Mouse (Mus musculus) heart, embryonic 13.5 days (tissue): Measurements from ENCODE around the gene Rnf121. TPM values are rescaled to one million over a fixed set of nuclear protein-coding genes. Genes with fewer than 3 reads are reported as not detected.

ENCODE experiments used
- ATAC-seq: fragments of 200-750 bp; cut with Nextera tagmentation; 2 replicates; pipeline ENCODE4 v1.8.0; 2017; ENCODE audit warnings: moderate TSS enrichment; ENCODE audit not compliant: insufficient number of reproducible peaks, low FRiP score, low TSS enrichment; ENCODE audit errors: extremely low read depth
- H3K27ac ChIP-seq: fragments of 300-500 bp; sonication (generic); replicated peaks from 2 replicates; pipeline ENCODE4 v1.5.1; 2015; ENCODE audit warnings: moderate library complexity, mild to moderate bottlenecking, inconsistent platforms
- H3K27me3 ChIP-seq: fragments of 300-500 bp; sonication (generic); replicated peaks from 2 replicates; pipeline ENCODE4 v1.6.1; 2015; ENCODE audit warnings: mild to moderate bottlenecking, inconsistent platforms
- H3K36me3 ChIP-seq: fragments of 300-500 bp; sonication (generic); 2 replicates; pipeline ENCODE4 v1.6.1; 2015; ENCODE audit warnings: mild to moderate bottlenecking, inconsistent platforms
- H3K4me1 ChIP-seq: fragments of 300-500 bp; sonication (generic); 2 replicates; pipeline ENCODE4 v1.6.1; 2015; ENCODE audit warnings: inconsistent platforms
- H3K4me2 ChIP-seq: fragments of 300-500 bp; sonication (generic); 2 replicates; pipeline ENCODE4 v1.6.1; 2015; ENCODE audit warnings: inconsistent platforms, mild to moderate bottlenecking, moderate library complexity
- H3K4me3 ChIP-seq: fragments of 300-500 bp; sonication (generic); 2 replicates; pipeline ENCODE4 v1.5.1; 2015; ENCODE audit warnings: moderate library complexity, mild to moderate bottlenecking, inconsistent platforms
- H3K9ac ChIP-seq: fragments of 300-500 bp; sonication (generic); 2 replicates; pipeline ENCODE4 v1.6.1; 2015; ENCODE audit warnings: inconsistent platforms, mild to moderate bottlenecking, moderate library complexity
- H3K9me3 ChIP-seq: fragments of 300-500 bp; sonication (generic); 2 replicates; pipeline ENCODE4 v1.6.1; 2016; ENCODE audit warnings: inconsistent platforms
- WGBS: fragments of 180-500 bp; shearing (Covaris S2); methylation state at CpG from one replicate; pipeline ENCODE4 v1.1.7; 2015; ENCODE audit warnings: mixed read lengths; 5-methylcytosine and 5-hydroxymethylcytosine counted together
- polyA plus RNA-seq: library from polyadenylated mRNA; unstranded; fragments of >200 nt; fragmentation: Nextera tagmentation; extraction: Ambion mirVana; gene quantifications from 2 replicates; pipeline ENCODE4 v1.2.1, GENCODE M21; 2015

The Rnf121 gene
- polyA plus RNA-seq, 1 experiment from 2014 or later, result 17.0 TPM

DNA sequence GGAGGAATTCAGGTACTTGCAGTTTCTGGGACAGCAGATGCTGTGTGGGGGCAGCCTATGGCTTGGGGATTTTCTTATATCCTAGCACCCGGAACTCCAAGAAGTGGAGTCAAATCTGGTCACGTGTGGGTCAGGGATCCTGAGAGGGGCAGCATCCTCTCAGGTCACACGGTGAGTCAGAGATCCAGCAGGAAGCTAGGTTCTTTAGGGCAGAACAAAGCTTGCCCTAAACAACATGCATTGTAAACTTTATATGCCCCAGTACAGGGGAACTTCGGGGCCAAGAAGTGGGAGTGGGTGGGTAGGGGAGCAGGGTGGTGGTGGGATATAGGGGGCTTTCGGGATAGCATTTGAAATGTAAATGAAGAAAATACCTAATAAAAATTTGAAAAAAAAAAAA lies 35.6 kb upstream of the Rnf121 start:
- no peaks in the 10 kb centered on the region for H3K9me3 ChIP-seq
- no peak overlapping the region for H3K4me3 ChIP-seq
- 0 out of 2 replicates have a peak overlapping the region, but pooled peaks have one; percentile 75 for H3K9ac ChIP-seq
- no peak for ATAC-seq
- peaks cover 41% of the 10 kb centered on the region for H3K4me1 ChIP-seq
- H3K27me3 ChIP-seq, result 0 out of 2 replicates have a peak, but pooled peaks cover 7% of the 10 kb centered on the region
- H3K27ac ChIP-seq, result peak overlapping the region; percentile 39; the same call in 1 of the 2 replicates
- H3K4me2 ChIP-seq, result peak overlapping the region; percentile 77; the same call in 1 of the 2 replicates
- no peaks in the 10 kb centered on the region for H3K36me3 ChIP-seq
- WGBS, result 55% methylated on average over 5 of the region's 5 CpGs

DNA sequence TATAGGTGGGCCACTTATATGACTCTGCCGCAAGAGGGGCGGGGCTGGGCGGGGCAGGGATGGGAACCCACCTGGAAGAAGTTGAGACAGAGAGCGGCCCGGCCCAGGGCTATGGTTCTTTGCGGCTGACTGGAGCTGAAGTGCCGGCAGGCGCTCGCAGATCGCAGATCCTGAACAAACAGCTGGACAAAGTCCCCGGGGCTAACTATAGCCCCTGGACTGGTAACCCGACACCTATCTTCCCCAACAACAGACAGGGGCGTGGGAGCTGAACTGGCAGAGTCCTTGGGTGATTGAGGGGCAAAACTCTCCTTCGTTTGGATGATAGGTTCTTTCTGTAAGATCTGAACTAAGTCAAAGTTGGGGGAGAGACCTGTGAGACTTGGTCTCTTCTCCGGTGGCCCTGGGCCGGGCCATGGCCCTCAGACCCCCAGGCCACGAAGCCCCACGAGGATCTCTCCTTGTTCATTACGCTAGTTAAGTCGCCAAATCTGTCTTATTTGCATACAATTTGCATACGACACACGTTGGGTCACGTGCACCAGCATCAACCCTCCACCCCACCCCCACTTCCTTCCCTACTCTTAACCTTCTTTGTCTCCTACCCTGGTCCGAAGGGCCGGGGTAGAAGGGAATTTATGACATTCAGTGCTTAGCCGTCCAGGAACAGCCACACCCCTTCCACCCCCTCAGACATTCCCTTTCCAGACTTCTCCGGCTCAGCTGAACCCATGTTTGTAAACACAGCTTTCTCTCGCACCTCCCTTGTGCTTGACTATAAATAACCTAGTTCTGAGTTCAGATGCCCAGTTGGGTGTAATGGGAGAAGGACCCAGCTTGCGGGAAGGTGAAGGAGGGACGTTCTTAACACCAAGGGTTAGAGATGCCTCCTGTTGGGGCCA lies 34.7 kb upstream of the Rnf121 start:
- Histone ChIP-seq H3K4me1 (peaks cover 41% of the 10 kb centered on the region), H3K9ac (peak overlapping the region; percentile 75), H3K4me3 (peak overlapping the region; percentile 48), H3K4me2 (peak overlapping the region; percentile 77), H3K9me3 (no peaks in the 10 kb centered on the region), H3K36me3 (no peaks in the 10 kb centered on the region), H3K27ac (peak overlapping the region; percentile 39), H3K27me3 (0 out of 2 replicates have a peak, but pooled peaks cover 7% of the 10 kb centered on the region)
- no peak for ATAC-seq
- 8% methylated on average over 30 of the region's 30 CpGs for WGBS

DNA sequence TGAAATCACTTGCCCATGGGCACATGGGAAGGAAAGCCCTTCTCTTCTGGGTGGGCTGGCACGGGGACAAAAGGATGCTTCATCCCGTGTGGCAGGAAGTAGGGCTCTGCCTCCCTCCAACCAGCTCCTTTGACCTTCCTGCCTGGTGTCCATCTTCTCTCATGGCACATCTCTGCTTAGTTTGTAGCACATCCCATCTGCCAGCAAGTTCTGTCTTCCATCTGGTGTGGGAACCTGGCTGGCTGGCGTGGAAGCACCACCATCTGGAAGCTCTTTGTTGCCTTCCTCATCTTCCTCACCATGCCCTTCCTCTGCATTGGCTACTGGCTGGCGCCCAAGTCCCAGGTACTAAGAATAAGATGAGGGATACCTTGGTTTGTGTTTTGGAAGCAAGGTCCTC lies 22.1 kb upstream of the Rnf121 start:
- Histone ChIP-seq H3K9me3 (no peaks in the 10 kb centered on the region), H3K4me1 (no peaks in the 10 kb centered on the region), H3K36me3 (peaks cover 74% of the 10 kb centered on the region), H3K9ac (no peak overlapping the region), H3K4me3 (no peak overlapping the region), H3K27ac (no peak overlapping the region), H3K4me2 (no peak overlapping the region), H3K27me3 (no peaks in the 10 kb centered on the region)
- WGBS, result 81% methylated on average over 4 of the region's 4 CpGs
- ATAC-seq, result no peak

DNA sequence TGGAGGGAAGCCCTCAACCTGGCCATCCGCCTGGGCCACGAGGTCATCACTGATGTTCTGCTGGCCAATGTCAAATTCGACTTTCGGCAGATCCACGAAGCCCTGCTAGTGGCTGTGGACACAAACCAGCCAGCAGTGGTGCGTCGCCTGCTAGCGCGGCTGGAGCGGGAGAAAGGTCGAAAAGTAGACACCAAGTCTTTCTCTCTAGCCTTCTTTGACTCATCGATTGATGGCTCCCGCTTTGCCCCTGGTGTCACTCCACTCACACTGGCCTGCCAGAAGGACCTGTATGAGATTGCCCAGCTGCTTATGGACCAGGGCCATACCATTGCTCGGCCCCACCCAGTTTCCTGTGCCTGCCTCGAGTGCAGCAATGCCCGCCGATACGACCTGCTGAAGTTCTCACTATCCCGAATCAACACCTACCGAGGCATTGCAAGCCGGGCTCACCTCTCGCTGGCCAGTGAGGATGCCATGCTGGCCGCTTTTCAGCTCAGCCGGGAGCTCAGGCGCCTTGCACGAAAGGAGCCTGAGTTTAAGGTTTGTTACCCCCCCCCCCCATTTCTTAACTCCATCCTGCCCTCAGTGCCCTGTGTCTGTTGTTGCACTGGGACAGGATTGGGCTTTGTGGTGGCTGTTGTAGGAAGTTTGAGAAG lies 18.9 kb upstream of the Rnf121 start:
- Histone ChIP-seq H3K36me3 (peaks cover 89% of the 10 kb centered on the region), H3K4me3 (no peak overlapping the region), H3K9me3 (no peaks in the 10 kb centered on the region), H3K4me2 (no peak overlapping the region), H3K4me1 (no peaks in the 10 kb centered on the region), H3K9ac (no peak overlapping the region), H3K27me3 (no peaks in the 10 kb centered on the region), H3K27ac (no peak overlapping the region)
- 79% methylated on average over 26 of the region's 26 CpGs for WGBS
- ATAC-seq, result no peak

DNA sequence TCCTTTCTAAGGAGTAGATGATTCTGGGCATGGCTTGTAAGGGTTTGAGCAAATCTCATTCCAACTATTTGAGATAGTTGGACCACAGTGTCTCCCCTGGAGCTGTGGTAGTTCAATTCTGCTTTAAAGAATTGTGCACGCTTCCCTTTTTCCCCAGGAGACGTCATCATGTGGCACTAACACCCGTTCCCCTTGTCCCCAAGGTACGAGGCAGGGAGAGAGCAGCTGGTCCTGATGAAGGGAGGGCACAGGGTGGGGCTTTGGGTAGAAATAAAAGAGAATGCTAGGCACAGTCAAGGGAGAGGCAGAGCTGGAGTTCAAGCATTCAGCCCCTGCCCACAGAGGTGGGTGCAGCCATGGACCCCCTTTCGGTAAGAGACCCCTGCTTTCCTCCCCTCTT lies 17.5 kb upstream of the Rnf121 start, which contains the start of gene Trpc2:
TSS of gene Trpc2 (plus strand) at position 301 of the 400 bp plus-strand sequence.
- no peaks in the 10 kb centered on the region for H3K27me3 ChIP-seq
- ATAC-seq, result no peak
- no peak within 1 kb of the TSS for H3K4me3 ChIP-seq
- 0 out of 2 replicates have a peak within 1 kb of the TSS, but pooled peaks have one; percentile 33 for H3K9ac ChIP-seq
- no peak within 1 kb of the TSS for H3K4me2 ChIP-seq
- 89% methylated on average over 5 of the region's 5 CpGs for WGBS
- H3K9me3 ChIP-seq, result no peaks in the 10 kb centered on the region
- H3K4me1 ChIP-seq, result no peaks in the 10 kb centered on the region
- H3K27ac ChIP-seq, result no peak within 1 kb of the TSS
- H3K36me3 ChIP-seq, result peaks cover 88% of the 10 kb centered on the region

DNA sequence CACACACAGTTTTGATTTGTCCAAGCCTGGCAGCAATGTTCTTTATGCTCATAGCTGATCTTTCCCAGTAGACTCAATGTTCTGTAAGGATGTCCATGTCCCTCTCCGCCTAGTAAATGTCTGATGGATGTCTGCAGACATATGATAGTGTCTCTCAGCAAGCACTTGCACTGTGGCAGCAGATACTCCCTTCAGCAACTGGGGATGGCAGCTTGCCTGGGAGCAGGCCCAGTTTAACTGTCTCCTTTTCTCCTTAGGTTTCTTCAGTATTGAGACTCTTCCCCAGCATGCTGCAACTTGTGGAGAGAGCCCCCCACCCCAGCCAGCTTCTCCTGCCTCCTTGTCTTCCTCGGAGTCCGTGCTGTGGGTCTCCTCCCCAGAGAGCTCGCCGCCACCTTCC lies 16.5 kb upstream of the Rnf121 start:
- no peaks in the 10 kb centered on the region for H3K9me3 ChIP-seq
- 0 out of 2 replicates have a peak overlapping the region, but pooled peaks have one; percentile 33 for H3K9ac ChIP-seq
- WGBS, result 91% methylated on average over 5 of the region's 5 CpGs
- H3K36me3 ChIP-seq, result peaks cover 93% of the 10 kb centered on the region
- ATAC-seq, result no peak
- no peaks in the 10 kb centered on the region for H3K4me1 ChIP-seq
- H3K27me3 ChIP-seq, result no peaks in the 10 kb centered on the region
- H3K4me2 ChIP-seq, result no peak overlapping the region
- H3K27ac ChIP-seq, result no peak overlapping the region
- no peak overlapping the region for H3K4me3 ChIP-seq

DNA sequence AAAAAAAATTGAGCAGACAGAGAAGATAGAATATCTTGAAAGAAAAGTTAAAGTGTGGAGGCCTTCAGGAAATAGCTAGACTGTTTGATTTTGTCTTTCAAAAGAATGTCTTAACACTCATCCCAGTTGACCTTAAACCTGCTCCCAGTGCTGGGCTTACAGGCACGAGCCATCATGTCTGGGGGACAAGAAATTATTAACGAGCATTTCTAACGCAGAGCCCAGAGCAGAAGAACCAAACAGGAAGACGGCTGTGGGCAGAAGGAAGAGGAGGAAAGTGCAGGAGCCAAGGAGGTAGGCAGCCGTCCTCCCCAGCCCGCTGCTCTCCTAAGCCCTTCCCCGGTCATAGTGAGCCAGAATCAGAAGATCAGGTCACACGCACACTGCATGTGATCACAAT lies 15.0 kb upstream of the Rnf121 start:
- peaks cover 97% of the 10 kb centered on the region for H3K36me3 ChIP-seq
- H3K9ac ChIP-seq, result no peak overlapping the region
- no peak overlapping the region for H3K4me2 ChIP-seq
- H3K4me3 ChIP-seq, result no peak overlapping the region
- H3K27ac ChIP-seq, result no peak overlapping the region
- H3K4me1 ChIP-seq, result no peaks in the 10 kb centered on the region
- H3K27me3 ChIP-seq, result no peaks in the 10 kb centered on the region
- no peak for ATAC-seq
- WGBS, result 89% methylated on average over 8 of the region's 8 CpGs
- no peaks in the 10 kb centered on the region for H3K9me3 ChIP-seq

DNA sequence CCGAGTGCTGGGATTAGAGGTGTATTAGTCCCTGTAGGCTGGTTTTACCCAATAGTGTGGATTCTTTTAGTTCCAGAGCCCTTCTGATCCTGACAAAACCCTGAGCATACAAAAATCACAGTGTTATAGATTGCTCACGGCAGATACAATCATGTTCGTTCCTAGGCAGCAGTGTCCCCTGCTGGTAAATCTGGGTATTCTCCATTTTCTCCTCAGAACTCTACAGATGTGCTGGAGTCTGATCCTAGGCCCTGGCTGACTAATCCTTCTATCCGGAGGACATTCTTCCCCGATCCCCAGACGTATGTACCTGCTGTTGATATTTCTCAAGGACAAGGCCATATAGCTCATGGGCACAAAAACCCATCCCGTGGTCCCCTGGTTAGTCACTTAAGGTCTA lies 13.2 kb upstream of the Rnf121 start:
- Histone ChIP-seq H3K4me1 (no peaks in the 10 kb centered on the region), H3K9ac (no peak overlapping the region), H3K36me3 (peaks cover 97% of the 10 kb centered on the region), H3K27ac (no peak overlapping the region), H3K4me3 (no peak overlapping the region), H3K27me3 (no peaks in the 10 kb centered on the region), H3K9me3 (no peaks in the 10 kb centered on the region), H3K4me2 (no peak overlapping the region)
- ATAC-seq, result no peak
- 73% methylated on average over 7 of the region's 7 CpGs for WGBS

DNA sequence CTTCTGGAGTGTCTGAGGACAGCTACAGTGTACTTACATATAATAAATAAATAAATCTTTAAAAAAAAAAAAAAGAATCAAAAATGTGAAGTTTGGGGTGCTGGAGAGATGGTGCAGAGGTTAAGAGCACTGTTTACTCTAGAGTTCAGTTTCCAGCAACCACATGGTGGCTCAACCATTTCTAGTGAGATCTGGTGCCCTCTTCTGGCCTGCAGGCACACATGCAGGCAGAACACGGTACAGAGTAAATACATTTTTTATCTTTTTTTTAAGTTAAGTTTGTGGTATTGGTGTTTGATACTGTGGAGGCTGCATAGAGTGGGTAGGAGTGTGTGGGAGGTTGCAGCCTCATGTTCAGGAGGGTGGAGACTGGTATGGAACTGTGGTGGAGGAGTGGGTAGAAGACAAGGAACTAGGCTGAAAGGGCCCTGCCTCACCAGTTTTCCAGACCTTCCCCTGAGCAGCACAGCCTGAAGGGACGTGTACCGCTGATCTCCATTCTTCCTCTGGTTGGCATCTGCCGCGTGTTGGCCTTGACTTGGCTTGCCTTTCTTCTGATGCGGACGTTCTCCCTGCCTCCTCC lies 11.5 kb upstream of the Rnf121 start:
- no peak for ATAC-seq
- no peaks in the 10 kb centered on the region for H3K9me3 ChIP-seq

DNA sequence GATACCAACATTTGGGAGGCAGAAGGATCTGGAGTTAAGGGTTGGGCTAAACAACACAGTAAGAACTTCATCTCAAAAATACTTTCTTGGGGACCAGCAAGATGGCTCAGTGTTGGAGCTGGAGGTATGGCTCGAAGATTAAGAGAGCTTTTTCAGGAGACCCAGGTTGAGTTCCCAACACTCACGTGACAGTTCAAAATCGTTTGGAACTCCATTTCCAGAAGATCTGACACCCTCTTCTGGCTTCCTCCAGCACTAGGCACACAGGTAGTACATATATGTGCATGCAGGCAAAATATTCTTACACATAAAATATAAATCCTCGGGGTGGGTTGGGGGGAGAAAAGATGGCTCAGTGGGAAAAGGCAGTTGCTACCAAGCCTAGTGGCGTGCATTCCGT lies 1.1 kb upstream of the Rnf121 start:
- H3K27me3 ChIP-seq, result no peaks in the 10 kb centered on the region
- no peaks in the 10 kb centered on the region for H3K9me3 ChIP-seq
- H3K36me3 ChIP-seq, result peaks cover 32% of the 10 kb centered on the region
- WGBS, result 65% methylated on average over 6 of the region's 6 CpGs
- peak overlapping the region; percentile 86 for H3K4me3 ChIP-seq
- H3K9ac ChIP-seq, result peak overlapping the region; percentile 87
- no peak for ATAC-seq
- peak overlapping the region; percentile 86 for H3K4me2 ChIP-seq
- H3K4me1 ChIP-seq, result peaks cover 31% of the 10 kb centered on the region
- peak overlapping the region; percentile 85; the same call in 1 of the 2 replicates for H3K27ac ChIP-seq

More for the DNA sequence above, 11.5 kb upstream of the Rnf121 start:
- 82% methylated on average over 7 of the region's 7 CpGs for WGBS
- H3K4me2 ChIP-seq, result no peak overlapping the region
- no peaks in the 10 kb centered on the region for H3K27me3 ChIP-seq
- H3K27ac ChIP-seq, result no peak overlapping the region
- H3K4me1 ChIP-seq, result no peaks in the 10 kb centered on the region
- H3K4me3 ChIP-seq, result no peak overlapping the region
- H3K9ac ChIP-seq, result no peak overlapping the region
- peaks cover 97% of the 10 kb centered on the region for H3K36me3 ChIP-seq

DNA sequence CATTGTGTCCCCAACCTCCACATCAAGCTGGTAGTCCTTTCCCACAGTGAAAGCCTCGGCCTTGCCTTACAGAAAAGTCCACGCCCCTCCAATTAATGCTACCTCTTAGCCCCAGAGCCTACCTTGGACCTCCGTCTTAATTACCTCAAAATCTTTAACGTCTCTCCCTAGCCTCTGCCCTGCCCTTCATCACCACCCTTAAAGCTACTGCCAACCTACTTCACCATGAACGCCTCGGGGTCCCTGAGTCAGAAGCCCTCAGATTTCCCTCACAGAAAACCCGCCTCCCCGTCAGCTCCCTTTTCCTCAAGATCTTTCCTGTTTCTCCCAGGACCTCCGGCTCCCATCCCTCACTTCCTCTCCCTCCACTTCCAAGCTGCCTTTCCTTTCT lies 619 bp downstream of the Rnf121 start:
- Histone ChIP-seq H3K27me3 (no peaks in the 10 kb centered on the region), H3K9ac (peak overlapping the region; percentile 87), H3K9me3 (no peaks in the 10 kb centered on the region), H3K36me3 (peaks cover 28% of the 10 kb centered on the region), H3K27ac (peak overlapping the region; percentile 85), H3K4me3 (peak overlapping the region; percentile 86), H3K4me2 (peak overlapping the region; percentile 86), H3K4me1 (peaks cover 32% of the 10 kb centered on the region)
- 0% methylated on average over 9 of the region's 9 CpGs for WGBS
- peak; percentile 22; the same call in 1 of the 2 replicates for ATAC-seq
